Mouse (Mus musculus): Measurements from ENCODE around the gene Rims3.

The Rims3 gene

DNA sequence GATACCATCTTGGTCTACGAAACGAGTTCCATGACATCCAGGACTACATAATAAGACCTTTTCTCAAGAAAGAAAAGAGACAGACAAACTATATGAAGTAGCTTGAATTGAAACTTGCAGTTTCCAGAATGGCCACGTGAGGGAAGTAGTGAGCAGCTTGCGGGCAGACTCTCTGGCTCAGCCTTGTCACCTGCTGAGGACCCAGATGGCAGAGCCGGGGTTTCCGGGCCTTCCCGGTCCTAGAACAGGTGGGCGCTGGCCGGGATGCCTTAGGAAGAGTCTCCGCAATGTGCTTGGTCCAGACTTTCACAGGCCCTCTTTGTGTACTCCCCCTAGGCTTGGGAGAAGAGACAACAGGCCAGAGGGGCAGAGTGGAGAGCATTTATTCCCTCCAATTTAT, 3.7 kb upstream of the Rims3 start:
- DNase-seq (ENCODE audit: low spot score) = peak; percentile 82

DNA sequence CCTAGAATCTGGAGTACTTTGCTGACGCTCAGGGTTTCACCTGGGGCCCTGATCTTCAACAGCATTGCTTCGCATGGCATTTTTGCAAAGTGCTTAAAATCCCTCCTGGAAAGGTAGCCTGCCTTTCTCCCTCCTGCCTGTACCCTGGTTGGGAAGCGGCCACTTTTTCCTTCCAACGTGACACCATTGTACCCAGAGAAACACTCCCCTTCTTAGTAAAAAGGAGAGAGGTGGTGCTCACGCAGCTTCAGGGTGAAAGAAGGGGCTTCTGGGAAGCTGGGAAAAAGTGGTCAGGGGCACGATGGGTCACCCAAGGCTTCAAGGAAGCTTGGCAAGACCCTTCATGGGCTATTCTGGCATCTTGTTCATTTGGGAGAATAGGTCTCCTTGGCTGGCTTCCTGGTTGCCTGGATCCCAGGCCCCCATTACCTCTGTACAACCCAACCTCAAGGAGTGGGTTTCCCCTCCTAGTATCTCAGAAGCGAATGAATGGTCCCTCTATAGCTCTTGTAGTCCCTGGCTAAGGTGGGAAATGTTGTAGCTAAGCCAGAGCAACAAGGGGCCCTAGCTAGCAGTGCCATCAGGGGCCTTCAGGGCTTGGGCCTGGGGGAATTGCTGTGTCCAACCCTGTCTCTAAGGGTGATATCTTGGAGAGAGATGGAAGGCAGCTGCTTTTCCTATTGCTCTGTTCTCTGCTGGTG, 894 bp downstream of the Rims3 start:
- no peak for DNase-seq (ENCODE audit: low spot score)

DNA sequence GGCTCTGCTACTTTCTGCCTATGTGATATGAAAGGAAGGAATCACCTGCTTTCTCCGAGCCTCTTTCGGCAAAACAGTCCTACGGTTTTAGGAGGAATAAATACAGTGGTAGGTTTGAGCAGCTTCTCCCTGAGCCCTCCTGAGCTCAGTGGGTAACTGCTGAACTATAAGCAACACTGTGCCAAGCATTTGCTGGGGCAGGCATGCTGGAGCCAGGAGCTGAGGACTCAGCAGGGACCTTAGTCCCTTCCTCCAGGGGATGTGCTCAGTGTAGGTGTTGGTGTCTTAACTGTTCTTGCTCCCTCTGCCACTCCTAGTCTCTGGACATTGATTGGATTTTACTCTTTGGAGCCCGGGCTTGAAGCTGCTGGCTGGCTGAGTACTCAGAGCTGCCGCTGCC, 1.8 kb downstream of the Rims3 start:
- no peak for DNase-seq (ENCODE audit: low spot score)

DNA sequence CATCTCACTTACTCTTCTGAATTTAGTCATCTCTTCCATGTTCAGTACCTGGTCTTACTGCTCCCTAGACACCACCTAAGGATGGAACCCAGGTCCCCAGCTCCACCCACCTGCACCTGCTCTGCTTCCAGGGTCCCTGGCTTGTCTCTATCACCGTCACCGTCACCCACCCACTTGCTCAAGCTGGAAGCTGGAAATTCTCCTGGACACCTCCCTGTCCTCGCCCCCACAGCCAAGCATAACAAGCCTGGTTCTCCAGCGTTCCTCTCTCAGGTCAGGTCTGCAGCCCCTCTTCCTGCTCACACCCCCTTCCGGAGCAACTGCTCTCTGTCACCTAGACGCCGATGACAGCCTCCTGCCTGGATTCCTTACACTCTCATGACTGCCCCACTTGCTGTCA, 5.2 kb downstream of the Rims3 start:
- DNase-seq (ENCODE audit: low spot score) = no peak

DNA sequence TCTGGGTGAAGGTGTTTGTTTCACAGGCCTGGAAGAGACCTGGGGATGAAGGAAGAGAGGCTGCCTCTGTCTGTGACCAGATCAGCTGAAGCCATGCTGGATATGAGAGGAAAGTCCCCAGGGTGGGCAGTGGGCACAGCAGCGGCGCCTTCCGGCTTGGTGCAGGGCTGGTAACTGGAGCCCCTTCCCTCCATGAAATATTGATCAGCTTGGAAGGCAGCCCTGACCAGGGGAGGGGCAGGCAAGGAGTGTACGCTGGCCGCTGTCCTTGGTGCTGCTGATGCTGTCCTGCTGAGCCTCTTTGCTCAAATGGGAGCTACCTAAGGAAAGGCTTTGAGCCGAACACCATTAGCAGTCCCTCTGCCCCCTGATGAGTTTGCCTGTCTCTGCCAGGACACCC, 11.6 kb downstream of the Rims3 start:
- peak; percentile 92 for DNase-seq (ENCODE audit: low spot score)

DNA sequence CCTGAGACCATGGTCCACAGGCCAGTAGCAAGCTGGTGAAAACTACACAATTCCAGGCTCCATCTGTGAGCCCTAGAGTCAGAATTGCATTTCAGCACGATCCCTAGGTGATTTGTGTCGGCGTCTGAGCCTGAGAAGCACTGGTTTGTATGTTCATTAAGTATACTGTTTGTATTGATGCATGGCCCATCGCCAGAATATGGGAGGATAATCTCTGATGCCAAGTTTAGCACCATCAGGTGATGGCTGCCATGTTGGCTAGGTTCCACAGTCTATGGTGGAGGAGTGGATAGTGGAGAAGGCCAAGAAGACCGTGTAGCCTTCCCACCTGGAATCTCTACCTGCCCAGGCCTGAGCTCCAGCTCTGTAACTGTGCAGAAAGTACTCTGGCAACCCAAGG, 13.6 kb downstream of the Rims3 start:
- no peak for DNase-seq (ENCODE audit: low spot score)

DNA sequence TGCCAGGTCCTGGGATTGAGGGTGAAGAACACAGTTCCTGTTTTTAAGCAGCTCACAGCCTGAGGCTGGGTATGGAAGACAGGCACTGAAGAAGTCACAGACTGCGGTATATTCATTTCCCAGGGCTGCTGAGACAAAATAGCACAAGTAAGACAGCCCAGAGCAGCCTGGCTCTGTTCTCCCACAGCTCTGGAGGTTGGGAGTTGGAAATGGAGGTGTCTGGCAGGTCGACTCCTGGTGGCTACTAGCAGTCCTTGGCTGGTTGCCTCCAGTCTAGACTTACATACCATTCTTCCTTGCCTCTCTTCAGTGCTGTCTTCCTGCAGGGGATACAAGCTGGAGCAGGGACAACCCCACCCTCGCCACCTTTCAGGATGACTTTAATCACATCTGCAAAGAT, 14.4 kb downstream of the Rims3 start:
- no peak for DNase-seq (ENCODE audit: low spot score)

DNA sequence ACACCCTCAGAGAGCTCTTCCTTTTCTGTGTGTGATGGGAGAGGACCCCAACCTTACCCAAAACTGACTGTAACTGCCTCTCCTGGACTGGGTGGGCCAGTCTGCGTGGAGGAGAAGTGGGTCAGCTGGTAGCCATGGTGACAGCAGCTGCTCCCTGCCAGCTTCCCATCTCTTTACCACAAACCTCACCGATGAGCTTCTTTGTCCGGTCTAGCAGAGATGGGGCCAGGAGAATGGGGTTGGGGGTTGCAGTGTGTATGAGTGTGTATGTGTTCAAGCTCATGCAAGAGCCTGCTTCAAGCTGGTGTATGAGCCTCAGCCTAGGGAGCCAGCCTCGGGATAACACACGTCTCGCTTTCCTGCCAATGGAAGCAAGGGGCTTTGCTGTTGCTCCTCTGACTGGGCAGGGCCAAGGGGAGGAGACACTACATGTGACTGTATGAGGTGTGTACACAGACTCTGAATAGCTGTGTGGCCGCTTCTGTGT, 15.7 kb downstream of the Rims3 start:
- DNase-seq (ENCODE audit: low spot score) = no peak

DNA sequence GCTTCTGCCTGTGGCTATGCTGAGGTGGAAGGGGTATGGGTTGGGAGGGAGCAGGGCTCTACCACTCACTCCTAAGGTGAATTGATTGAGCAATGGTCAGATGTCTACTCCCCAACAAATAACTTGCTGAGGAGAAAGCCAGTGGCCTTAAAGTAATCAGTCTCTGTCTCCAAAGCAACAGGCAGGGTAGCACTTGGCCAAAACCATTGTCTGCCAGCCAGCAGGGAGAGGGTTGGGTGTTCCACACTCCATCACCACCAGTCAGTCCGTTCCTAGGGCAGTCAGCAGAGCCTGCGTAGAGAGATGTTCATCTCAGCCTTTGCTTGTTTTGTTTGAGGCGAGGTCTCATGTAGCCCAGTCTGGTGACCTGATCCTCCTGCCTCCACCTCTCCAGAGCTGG, 21.3 kb downstream of the Rims3 start:
- no peak for DNase-seq (ENCODE audit: low spot score)

DNA sequence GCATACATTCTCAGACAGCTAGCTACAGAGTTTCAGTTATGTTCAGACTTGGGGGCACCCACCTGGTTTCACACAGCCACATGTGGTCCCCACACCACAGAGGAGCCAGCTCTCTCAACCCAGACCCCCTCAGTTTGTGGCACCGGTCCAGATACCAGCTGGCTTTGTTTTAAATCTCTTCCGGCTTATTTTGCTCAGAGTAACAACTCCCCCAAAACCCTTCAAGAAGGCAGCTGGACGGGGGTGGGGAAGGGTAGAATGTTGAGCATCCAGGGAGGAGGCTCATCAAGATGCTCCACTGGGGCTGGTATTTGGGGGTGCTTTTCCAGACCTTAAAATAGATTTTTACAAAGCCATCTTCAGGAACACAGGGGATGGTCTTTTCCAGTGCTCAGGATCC, 24.1 kb downstream of the Rims3 start:
- no peak for DNase-seq (ENCODE audit: low spot score)

DNA sequence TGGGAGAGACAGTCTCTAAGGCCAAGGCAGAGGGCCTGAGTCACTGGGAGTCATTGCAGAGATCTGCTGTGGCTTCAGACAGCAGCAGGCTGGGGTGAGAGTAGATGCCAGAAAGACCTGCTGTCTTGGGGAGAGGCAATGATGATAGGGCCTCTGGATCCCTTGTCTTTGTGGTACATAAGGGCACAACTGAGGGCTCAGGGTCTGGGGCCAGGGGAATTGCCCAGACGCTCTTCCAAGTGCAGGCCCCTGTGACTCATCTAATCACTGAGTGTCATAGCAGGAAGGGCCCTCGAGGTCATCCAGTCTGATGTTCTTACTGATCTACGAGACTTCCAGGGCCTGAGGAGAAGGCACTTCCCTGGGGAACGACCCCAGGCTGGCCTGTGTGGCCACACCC, 24.8 kb downstream of the Rims3 start:
- no peak for DNase-seq (ENCODE audit: low spot score)

DNA sequence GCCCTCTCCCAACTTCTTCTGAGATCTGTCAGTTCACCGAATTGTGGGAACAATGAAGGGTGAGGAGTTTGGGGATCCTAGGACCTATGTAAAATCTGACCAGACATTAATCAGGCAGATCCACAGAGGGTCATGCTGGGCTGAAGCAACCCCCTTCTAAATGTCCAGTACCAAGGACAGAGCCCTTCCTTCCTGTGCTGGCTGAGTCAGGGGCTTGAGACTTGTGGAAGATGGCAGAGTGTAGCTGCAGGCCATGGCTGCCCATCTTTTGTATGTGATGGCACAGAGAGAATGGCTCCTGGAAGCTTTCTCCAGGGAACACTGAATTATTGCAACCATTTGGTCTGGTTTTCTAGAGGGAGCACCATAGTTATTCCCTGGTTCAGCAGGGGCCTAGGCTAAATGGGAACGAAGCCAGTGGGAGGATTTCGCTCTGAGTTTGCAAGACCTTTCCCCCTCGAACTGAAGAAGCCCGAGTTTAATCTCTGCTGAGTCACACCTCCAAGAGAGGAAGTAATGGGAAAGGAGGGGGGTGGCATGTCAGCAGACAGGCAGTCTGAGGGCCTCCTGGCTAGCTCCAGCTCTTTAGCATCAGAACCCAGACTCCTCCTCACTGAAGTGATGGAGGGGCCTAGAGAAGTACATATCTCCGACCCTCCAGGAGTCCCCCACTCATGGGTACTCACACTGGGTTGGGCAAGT, 26.3 kb downstream of the Rims3 start:
- peak; percentile 47 for DNase-seq (ENCODE audit: low spot score)

DNA sequence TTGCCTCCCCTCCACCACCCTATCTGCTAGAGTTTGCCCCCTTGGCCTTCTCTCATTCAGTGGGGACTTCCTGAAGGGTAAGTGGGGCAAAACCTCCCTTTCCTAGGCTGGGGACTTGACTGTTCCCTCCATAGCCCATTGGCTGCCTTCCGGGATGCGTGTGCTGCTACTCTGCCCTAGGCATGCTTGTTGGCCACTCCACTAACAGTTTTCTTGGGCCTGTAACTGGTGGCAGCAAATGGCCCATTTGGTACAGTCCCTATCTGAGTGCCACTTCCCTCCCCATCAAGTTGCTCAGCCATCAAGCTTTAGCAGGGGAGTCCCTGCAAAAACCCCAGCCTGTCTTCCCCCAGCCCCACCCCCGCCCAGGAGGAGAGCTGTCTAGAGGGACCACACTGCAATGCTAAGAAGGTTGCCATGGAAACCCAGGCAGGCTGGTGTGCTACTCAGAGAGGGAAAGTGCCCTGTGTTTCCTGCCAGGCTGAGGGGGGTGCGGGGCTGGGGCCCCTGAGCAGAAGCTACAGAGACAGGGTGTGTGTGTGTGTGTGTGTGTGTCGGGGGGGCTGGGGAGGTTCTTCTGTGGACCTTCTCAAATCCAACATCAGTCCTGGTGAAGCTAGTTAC, 27.5 kb downstream of the Rims3 start:
- peak; percentile 68 for DNase-seq (ENCODE audit: low spot score)

DNA sequence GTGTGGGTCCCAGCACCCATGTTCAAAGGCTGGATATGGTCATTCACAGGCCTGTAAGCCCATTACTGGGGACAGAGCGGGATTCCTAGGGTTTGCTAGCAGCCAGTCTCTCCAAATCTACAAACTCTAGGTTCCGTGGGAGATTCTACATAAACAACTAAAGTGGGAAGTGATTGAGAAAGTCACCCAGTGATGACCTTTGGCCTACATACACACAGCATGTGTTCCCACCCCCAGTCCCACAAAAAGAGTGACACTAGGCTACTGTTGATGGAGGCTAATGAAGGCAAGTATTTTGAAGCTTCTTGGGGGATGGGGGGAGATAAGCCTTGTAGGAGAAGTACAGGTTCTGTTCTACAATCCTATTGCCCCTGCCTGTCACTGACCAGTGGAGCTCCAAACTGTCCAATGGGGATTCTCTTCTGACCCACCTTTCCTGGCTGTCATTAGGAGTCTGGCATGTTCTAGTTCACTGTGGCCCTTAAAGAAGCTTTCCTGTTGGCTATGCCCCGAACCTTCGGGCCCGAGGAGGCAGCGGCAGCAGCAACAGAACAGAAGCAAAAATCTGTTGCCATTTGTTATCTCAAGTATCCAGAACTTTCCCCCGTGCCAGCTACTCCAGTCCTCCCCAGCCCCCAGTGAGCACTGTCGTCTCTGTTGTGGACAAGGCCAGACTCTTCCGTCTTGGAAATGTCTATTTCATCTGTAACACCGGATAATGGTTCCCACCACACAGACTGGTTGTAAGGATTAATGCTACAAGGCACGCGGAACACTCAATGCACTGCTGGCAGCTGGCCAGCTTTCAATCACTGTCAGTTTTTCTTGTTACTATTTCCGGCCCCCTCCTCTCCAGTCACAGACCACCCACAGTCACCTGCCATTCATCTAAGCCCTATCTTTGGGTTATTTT, 30.8 kb downstream of the Rims3 start:
- DNase-seq (ENCODE audit: low spot score) = peak; percentile 54

DNA sequence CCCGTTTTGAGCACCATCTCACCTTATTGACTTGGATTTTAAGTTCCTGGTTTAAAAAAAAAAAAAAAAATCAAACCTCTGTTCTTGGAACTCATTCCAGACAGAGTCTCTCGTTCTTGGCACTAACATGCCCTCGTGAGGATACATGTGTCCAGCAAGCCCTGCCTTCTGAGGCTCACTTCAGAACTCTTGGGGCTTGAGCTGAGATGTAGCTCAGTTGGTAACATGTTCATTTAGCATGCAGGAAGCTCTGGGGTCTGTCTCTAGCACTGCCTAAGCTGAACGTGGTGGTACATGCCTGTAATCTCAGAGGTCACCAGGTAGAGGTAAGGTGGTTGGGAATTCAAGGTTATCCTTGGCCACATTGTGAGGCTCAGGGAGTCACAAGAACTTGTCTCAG, 31.5 kb downstream of the Rims3 start:
- DNase-seq (ENCODE audit: low spot score) = no peak

DNA sequence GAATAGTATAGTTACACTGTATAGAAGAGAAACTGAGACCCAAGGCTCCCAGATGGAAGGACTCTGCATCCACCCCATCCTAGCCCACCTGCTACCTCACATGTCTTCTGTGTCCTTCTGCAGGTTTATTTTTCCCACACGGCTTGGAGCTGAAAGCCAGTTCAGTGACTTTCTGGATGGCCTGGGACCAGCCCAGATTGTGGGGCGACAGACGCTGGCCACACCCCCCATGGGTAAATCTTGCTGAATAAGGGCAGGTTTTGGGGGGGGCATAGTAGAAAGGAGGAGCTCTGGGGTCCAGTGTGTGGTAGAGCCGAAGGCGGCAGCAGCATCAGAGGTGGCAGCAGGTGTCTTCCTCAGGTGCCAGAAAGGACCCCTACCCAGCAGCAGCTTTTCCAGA, 32.2 kb downstream of the Rims3 start:
- no peak for DNase-seq (ENCODE audit: low spot score)

DNA sequence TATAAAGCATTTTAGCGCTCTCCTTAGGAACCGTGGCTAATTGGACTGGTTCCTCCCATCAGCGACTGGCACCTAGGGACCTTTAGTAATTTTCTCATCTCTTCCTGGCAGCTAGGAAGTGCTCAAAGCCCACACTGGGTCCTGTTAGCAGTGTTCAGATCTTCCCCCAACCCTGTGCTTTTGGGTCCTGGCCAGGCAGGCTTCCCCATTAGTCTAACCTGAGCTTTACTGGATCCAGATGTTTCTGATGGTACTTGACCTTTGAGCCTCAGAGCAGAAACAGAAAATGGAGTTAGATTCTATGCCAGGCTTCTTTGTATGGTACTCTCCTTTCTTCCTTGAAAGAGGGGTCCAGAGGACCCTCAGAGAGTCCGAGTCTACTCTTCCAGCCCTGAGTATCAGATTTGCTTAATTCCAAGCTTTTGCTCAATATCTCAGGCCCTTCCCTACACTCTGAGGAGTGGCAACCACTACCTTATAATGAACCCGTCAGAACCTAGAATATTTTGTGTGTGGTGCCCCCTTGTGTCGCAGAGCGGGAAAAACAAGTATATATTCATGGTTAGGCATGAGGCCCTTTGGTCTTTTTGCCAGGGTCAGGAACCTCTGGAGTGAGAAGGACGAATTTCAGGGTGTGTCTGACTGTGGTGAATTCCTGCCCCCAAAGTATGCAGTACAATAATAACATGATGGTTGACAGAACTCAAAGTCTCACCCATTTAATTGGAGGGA, 32.9 kb downstream of the Rims3 start:
- DNase-seq (ENCODE audit: low spot score) = peak; percentile 75

DNA sequence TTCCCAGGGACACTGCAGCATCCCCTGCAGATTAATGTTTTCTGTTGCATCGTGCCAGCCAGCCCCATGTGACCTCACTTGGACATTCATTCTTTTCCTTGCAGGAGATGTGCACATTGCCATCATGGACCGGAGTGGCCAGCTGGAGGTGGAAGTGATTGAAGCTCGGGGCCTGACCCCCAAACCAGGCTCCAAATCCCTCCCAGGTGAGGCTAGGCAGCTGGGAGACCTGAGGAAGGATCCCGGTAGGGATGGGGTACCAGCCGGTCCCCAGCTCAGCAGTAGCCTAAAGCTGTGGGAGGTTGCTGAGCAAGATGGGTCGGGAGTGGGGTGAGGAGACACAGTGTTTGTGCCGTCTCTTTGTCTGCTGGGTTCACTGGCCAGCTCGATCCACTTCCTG, 34.3 kb downstream of the Rims3 start:
- no peak for DNase-seq (ENCODE audit: low spot score)

DNA sequence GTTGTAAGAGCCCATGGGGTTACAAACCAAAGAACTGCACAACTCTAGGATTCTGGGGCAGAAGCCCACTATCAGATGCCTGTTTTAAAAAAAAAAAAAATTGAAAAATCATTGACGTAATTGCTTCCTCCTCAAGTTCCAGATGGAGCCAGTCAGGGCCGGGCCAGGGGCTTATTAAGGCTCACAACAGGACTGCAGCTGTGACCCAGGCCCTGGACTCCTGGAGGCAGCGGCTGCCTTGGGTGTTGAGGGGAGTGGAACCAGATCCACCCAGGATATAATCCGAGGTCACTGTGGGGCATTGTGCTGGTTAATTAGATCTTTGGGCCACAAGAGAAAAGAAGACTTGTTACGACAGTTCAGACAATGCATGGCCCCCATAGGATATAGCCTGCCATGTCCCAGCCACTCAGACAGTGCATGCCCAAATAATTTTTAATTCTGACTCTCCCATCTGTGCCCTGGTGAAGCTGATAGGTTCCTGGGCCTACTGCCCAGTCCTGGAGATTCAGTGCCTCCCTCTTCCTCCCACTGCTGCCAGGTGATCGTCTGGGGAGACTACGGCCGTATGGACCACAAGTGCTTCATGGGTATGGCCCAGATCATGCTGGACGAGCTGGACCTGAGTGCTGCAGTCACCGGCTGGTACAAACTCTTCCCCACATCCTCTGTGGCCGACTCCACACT, 36.3 kb downstream of the Rims3 start:
- DNase-seq (ENCODE audit: low spot score) = no peak

DNA sequence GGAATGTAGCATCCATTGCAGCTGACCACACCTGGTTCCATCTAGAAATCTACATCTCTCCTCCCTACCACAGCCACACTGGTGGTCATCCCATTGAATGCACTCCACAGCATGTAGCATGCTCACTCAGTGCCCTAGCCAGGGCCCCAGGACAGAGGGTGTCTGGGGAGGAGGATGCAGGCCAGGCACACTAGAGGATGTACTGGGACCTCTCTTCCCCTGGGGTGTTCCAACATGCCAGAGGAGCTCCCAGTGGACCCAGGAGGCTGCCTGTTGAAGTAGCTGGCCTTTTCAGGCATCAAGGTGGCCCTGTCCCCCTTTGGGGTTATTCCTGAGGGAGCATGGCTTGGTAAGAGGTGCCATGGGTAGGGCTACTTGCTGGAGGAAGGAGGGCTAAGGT, 37.3 kb downstream of the Rims3 start:
- no peak for DNase-seq (ENCODE audit: low spot score)

DNA sequence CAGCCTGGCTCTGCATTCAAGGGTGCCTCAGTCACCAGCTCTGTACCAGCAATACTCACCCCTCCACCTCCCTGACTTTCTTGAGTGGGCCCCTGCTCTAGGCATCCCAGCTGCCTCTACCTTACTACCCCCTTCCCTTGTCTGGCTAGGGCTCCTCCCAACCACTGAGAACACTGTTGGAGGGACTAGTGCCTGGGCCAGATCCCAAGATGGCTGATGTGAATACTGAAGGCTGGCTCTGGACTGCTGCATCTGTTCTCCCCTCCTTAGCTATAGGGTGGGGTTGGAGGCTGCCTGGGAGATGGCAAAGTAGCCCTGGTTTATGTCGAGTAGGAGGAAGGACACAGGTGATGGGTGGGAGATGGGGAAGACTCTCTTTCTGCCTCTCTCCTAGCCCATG, 37.9 kb downstream of the Rims3 start:
- DNase-seq (ENCODE audit: low spot score) = no peak

All from embryo, embryonic 10 days (tissue).